Mouse (Mus musculus) megakaryocyte progenitor cell, adult 5-6 weeks (primary cell): ENCODE measurements at regions not wholly inside any gene's neighbourhood (a gene's known extent, or its start where the extent isn't known, plus 50 kb on each side); places are given as distances from the start of the nearest gene placed in this dataset.

Experiments
- ATAC-seq: replicated peaks from 2 replicates; pipeline ENCODE4 v1.8.0; 2016; ENCODE audit warnings: mild to moderate bottlenecking, moderate TSS enrichment, inconsistent platforms; ENCODE audit not compliant: poor library complexity

DNA sequence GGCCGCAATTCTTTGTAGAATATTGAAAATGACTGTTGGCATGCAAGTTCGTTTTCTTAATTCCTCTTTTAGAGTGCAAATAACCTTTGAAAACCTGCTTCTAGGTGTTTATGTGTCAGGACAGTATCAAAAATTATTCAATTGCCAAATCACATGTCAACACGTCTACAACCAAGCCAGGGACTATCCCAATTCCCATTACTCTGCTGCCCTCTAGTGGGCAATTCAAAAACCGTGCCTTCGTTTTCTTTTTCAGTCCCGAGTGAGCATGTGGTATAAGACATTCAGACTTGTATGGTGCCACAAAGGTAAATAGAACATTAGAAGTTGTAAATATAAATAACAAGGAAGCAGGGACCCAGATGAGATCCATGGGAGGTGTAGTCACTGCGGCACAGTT lies 563.1 kb downstream of the Tox3 start:
- ATAC-seq = peak; percentile 87

DNA sequence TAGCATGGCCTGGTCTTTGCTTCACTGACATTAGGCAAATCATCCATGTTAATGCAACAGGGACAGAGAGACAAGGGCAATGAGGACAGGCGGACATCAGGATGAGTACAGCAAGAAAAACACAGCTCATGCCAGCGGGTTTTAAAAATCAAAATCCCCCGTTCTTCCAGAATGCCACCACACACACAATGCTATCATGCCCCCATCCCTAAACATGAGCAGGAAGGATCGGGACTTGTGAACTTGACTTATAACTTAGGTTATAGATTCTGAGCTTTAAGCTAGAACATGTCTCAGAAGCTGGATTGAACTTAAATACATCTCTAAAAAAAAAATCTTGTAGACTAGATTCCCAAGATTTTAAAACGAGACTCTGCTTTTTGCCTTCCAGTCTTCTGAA lies 564.8 kb downstream of the Tox3 start:
- no peak for ATAC-seq

DNA sequence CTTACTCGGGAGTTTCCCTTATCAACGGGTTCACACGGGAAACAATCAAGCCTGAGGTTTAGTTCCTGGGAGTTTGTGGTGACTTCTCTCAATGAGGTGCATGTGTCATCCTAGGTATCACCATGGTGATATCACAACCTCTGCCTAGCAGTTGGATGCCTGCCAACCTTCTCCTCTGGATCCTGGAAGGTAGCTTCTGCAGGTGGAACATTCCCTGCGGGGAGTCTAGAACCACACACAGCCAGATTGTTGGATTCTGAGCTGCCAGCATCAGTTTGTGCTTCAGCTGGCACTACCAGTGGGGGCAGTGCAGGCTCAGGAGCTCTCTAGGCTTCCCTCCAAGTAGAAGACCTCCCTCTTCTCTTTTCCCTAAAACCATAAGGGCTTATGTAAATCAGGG lies 581.8 kb downstream of the Tox3 start:
- no peak for ATAC-seq

DNA sequence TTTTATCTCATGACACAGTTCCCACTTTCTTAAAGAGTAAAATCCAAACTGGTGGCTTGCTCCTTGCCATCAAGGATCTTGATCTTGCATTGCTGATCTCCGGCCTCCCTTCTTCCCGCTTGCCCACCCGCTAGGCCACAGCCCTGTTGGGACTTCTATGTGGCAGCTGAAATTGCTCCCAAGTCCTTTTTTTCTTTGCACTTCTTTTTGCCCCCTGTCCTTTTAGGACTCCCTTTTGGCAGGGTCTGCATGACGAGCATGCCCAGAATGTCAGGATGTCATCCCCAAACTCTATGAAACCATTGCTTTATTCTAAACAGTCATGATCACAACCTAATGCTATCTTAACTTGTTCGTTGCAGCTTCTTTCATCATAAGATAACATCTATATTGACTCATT lies 588.6 kb downstream of the Tox3 start:
- ATAC-seq = no peak

DNA sequence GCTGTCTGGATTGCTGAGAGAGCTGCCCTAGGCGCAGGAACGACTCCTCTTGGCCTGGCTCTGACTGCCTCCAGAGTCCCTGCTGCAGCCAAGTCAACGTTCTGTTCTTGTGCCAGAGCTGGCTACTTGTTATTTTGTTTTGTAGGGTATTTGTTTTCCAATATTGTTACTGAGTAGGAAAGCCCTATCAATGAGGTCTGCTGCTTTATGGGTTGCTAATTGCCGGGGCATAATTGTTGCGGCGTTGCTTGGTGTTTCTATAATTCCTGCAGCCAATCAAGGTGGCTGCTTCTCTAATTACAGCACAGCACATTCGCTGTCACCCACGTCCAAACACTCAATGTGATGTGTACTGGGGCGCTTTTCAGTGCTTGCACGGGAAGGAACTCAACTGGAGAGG lies 589.4 kb downstream of the Tox3 start:
- no peak for ATAC-seq

DNA sequence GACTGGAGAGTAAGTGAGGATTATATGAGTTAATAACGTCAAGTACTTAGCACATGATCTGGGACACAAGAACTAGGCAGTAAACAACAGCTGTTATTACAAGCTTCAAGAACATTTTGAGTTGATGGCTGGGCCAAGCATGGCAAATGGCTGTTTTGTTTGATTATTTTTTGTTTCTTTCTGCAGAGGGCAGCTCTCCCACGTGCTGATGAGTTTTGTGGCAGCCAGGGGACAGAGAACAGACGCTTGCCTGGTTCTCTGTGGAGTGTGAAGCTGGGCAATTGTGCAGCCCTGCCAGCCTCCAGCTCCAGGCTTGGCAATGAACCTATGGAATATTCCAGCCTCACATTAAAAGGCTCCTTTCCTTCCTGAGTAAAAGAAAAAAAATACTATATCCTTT lies 592.2 kb downstream of the Tox3 start:
- ATAC-seq = no peak

DNA sequence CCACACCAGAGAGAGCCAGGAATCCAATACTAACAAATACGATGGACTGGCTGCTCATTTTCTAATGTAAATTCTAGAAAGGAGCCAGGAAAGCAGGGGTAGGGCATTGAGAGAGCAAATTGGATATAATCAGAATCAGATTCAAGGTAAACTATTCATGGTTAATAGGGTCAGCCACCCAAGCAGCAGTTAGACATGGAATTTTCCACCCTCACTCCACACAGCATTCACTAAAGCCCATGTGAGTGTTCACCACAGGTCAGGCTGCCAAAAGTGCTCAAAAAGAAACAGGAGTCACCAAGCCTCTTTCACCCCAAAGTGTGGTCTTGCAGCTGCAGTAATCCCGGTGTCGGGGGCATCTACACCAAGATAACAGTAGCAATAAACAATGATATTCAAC lies 596.9 kb downstream of the Tox3 start:
- no peak for ATAC-seq

DNA sequence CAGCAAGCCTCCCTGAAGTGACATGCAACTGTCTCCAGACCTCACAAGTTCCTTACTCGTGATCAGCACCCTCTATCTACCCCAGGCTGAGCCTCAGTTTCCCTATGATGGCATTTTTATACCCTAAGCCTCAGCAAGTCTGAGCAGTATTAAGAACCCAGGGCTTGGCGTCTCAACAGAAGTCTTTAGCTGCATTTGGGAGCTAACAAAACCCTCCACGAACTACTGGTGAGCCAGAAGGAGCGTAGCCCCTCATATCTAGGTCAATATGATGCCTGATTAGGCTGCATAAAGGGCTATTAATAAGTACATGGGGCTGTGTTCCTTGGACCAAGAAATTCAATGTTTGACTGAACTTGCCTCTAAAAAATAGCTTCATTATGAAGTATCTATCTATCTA lies 600.4 kb downstream of the Tox3 start:
- ATAC-seq = no peak

DNA sequence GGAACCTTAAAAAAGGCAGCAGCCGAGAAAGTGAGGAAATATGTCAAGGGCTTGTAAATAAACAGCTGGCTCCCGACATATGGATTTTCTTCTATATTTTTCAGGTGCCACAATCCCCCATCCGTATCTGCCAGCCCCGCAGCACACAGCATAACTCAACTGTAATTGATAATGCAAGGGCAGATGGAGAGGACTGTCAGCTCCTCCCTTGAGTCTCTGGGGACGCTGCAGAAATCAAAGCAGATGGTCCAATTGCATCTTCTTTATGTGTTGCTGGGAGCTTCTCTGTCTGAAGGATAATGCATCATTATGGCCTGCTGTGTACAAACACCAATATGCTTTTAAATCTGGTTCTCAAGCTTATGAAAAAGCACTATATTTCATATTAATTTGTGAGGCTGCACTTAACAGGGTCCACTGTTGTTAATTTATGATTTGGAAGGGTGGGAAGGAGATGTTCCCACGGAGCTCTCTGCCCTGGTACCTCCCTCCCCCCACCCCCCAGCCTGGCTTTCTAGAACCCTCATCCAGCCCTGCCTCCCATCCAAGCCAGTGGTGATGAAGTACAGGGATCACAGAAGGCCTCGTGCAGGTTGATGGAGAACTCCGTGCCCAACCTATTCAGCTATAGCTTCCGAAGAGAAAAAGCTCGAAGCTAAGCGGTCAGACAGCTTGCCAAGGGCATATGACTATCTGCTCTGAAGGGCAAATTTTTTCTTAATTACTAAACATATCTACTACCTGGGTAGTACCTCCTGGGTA lies 603.7 kb downstream of the Tox3 start:
- no peak for ATAC-seq

DNA sequence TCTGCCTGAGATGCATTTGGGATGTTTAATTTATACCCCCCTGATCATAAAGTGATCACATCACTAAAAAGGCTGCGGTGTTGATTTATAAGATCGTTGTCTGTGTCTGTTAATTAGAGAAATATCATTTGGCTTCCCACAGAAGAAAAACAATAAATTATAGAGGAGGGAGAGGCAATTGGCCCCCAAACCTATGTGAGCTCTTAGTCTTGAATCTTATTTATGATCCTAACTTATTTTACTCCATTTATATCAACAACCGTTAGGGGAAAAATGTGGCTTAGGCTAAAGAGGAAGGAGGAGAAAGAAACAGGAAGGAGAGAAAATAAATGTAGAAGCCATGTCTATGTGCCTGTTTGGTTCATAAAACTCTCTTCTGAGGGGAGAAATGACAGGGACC lies 609.5 kb downstream of the Tox3 start:
- ATAC-seq = no peak

DNA sequence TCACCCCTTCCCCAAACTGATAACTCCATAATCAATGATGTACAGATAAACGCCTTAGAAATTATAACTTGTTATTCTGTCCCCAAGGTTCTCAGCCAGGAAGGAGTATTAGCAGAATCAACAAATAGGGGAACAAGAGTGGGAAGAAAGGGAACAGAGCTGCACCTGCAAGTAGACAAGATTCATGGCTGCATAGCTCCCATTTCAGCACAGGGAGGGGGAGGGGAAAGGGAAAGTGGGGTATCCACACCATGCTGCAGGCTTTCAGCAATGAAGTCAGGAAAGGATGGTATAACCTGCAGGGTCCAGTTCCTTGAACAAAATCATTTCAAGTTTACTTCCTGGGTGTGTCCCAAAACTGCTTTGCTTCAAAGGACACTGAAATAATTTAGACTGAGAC lies 610.5 kb downstream of the Tox3 start:
- no peak for ATAC-seq

DNA sequence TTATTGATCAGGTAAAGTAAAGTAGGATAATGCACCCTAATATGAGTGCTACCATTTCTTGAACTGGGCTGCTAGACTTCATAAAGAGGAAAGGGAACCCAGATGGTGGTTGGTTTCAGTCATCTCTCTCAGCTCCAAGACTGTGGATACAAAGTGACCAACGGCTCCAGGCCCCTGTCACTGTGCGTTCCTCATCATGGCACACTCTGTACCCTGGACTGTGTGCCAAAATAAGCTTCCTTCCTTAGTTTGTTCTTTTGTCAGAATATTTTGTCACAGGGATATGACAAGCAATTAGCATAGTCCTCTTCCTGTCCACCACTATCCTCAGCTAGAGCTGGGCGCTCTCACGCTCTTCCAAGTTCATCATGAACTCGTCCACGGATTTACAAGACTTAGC lies 620.9 kb downstream of the Tox3 start:
- ATAC-seq = no peak

DNA sequence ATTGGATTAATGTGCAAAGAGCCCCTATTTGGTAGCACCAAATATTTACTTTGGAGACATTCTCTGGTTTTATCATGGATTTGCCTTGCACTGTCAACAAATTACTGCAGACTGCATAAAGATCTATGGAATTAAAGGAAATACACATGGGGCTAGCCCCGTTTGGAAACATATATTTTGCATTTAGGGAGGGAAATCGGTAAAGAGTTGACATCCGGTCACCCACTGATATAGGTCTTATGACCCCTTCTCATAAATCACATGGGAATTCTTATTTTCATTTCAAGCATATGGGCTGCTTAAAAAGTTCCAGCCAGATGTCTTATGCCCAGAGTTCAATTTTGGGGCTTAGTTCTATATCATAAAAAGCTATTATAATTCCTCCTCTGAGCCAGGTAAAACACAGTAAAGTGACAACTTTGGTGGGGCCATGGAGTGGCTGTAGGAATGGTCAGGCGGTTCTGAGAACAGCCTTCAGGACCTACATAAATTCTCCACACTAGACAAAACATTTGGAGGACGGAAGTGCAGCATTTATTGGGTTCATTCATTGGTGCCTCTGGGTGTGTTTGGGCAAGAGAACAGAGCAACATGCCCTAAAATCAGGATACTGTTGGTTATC lies 626.3 kb downstream of the Tox3 start:
- no peak for ATAC-seq

DNA sequence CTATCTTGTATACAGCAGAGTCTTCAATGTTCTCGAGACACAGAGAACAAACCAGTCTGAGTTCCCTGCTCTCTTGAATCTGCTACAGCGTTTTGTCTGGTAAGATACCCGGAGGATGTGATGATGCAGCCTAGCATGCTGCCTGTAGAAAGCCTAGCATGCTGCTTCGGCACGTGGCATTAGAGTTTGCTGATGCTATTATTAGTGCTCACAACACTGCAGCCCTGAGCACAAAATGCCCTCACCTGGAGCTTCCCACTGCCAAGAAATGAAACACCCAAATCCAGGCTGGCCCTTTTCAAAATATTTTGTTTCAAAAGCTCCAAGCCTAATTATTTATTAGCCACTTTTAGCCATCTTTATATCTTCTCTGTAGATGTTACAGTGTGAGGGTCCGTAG lies 634.3 kb downstream of the Tox3 start:
- no peak for ATAC-seq

DNA sequence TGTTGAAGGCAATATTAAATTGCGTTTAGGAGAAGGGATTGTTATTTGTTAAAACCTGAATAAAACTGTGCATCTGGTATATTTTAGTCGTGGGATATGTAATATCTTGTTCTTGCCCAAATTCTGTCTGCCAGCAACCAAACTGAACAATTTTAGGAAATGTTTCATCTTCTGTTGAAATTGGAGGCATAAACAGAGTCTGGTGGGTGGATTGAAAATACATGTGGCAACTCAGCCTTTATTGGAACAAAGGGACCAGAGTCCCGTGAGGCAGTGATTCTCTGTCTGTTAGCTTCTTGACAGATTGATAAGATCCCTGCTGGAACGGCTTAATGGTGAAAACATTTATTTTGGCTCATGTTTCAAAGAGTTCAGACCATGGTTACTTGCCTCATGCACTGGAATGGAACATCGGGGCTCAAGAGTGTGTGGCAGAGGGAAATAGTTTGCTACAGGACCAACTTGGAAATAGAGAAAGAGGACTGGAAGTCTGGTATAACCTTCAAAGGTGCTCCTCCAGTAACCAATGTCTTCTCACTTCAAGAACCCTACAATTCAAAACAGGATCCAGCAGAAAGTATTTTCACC lies 640.7 kb downstream of the Tox3 start:
- ATAC-seq = no peak

DNA sequence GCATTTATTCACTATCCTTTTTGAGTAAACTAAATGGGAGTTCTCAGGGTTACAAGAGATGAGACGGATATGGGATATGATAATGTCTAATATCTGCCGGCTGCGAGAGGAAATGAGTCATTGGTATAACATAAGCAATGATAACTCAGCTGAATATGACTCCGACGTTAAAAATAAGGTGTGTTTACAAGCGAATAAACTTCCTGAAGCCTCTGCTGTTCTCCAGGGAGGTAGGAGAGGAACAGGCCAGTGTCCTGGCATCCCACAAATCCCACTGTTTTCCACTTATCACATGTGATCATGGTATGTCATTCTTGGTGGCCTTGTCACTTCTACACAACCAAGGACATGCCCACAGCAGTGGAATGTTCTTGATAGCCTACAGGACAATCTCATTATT lies 641.7 kb upstream of the Sall1 start:
- ATAC-seq = no peak

DNA sequence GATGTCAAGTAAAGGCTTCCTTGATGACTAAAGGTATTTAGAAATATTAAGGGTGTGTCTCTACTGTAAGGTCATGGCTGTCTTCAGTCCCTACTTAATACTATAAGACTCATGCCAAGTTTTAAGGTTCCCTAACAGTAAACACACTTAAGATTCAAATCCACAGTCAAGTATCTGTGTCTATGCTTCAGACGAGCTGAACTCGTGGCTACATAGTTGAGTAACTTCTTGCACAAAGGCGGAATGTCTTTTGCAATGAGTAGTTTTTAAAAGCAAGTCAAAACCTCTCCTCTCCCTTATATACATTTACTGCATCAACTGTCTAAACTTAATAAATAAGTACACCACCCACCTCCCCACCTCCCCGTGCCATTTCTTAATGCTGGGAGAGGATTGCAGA lies 637.0 kb upstream of the Sall1 start:
- peak; percentile 57 for ATAC-seq

DNA sequence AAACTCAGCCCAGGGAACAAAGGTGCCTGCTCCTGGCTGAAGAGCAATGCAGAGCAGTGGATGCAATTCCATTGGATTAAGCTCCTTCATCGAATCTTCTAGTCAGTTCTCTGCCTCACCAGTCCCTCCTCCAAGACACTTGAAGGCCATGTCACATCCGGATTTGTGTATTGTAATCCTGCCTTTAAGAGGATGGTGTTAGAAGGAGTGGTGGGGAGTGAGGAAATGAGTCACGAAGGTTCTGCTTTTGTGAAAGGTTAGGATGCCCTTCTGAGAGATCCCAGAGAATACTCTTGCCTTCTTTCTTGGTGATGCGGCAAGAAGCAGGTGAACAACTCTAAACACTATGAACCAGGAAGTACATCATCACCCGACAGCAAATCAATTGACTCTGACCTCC lies 636.4 kb upstream of the Sall1 start:
- peak; percentile 86 for ATAC-seq

DNA sequence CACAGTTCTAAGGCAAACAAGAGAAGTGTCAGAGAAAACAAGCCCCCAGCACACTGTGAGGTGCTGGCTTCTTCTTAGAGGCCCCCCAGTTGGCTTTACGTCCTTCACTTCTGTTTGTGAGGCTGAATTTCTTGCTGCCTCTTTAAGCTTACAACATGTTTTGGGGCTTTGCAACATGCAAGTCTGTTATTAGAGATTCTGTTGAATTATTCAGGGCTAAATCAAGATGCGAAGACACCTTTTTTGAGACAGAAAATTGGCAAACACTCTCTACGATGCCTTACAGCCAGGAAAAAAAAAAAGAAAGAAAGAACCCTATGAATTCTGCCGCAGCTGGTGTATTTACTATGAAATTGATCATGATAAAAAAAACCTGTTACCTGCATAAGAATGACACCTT lies 635.6 kb upstream of the Sall1 start:
- no peak for ATAC-seq

DNA sequence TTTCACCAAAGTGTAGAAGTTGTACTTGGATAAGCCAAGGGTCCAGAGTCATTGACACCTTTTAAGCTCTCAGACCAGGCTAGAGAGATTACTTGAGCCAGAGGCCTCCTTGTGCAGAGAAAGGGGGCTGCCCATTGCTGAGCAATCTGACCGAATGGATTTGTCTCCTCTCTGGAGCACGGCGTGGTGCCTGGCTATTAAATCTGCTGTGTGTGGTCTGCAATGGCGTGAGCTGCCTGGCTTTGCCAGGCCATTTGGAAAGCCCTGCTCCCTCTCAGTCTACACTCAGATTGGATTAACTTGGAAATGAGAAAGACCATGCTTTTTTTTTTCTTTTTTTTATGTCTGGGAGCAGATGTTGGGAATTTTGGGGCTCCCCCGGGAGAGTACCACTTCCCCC lies 633.3 kb upstream of the Sall1 start:
- ATAC-seq = no peak

DNA sequence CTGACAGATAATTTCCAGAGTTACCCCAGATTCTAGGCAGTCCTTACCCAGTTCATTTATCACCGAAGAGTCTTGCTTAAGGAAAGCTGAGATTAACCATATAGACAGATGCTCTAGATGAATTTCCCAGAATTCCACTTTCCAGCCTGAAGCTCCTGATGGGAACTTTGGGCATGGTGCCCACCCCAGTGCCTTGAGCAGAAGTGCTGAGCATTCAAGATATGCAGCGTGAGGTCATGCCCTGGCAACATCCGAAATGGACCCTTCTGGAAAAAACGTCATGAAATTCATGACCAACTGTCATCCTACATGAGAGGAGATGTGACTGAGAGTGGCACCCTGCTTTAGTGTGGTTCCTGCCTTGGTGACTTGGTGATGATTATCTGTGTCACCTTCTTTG lies 629.9 kb upstream of the Sall1 start:
- ATAC-seq = no peak

DNA sequence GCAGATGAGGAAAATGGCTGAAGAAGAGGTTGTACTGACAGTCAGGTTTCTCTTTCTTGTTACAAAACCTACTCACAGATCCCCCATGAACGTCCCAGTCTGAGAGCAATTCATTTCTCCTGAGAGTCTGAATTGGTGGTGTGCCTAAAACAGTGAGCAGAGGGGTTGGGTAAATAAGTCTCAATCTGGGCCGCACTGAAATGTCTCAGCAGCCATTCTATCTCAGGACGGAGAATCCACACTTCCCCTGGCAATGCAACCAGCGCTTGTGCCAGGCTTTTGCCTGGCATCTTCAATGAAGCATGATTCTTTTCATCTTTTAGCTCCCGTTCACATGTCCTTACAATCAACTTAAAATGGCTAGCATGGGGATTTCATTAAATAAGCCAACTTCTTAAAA lies 628.7 kb upstream of the Sall1 start:
- ATAC-seq = no peak
